Mouse (Mus musculus): ENCODE data around the gene Tmem114. TPM values are rescaled to one million over a fixed set of nuclear protein-coding genes. Genes with fewer than 3 reads are reported as not detected.

Gene Tmem114
- polyA plus RNA-seq, 1 experiment from 2014 or later = not detected

DNA sequence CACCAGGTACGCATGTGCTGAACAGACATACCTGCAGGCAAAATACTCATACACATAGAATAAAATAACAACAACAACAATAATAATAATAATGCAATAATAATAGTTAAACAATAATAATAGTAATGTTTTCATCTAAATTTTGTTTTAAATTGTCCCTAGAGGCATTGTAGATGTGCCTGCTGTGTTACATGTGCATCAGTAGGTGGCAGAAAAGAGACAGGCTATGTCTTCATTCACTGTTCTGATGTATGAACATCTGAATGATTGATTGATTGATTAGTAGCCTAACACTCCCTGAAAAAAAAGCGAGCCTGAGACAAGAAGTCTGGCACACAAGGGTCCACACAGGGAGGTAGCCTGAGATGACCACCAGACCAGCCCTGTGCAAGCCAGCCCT, 22.3 kb downstream of the Tmem114 start:
- WGBS (ENCODE audit: insufficient replicate concordance) = 65% methylated on average over 2 of the region's 2 CpGs
- ATAC-seq = no peak
- H3K27ac ChIP-seq = no peak overlapping the region
- H3K4me3 ChIP-seq = no peak overlapping the region
- H3K4me1 ChIP-seq = no peaks in the 10 kb centered on the region
- no peaks in the 10 kb centered on the region for H3K36me3 ChIP-seq
- H3K27me3 ChIP-seq (replicated peaks) = no peaks in the 10 kb centered on the region
- no peak overlapping the region for H3K4me2 ChIP-seq
- no peak overlapping the region for H3K9ac ChIP-seq
- H3K9me3 ChIP-seq (replicated peaks) = no peaks in the 10 kb centered on the region

DNA sequence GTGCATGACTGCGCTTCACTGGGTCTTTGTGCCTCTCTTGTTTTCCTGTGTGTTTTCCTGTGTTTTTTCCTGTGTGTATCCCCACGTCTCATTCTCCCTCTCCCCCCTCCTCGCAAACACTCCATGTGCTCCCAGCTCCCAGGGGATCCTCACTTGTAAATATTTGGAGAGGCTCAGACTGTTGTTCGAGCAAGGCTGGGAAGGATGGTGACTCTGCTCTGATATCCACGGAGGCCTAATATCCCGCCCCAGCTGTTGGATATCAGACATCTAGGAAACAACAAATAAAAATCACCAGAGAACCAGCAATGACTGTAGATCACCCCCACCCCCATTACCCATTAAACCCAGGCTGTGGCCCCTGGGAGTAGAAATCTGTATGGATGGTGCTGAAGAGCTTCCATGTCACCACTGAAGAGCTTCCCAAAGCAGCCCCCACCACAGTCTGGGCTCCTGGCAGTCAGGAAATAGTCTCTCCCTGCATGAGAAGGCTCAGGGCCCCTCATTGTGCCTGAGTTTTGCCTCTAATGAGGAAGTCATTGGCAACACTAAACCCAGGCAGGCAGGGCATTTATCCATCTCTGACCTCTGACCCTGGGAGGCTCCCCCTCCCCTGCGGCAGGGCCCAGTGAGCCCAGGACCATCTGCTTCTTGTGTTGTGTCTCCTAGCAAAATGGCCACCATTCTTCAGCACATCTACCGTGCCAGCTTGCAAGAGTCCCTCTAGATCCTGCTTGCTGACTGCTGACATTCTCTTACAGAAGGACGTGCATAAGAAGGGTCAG, 23.6 kb downstream of the Tmem114 start:
- WGBS (ENCODE audit: insufficient replicate concordance) = 49% methylated on average over 9 of the region's 9 CpGs
- Histone ChIP-seq H3K4me1 (no peaks in the 10 kb centered on the region), H3K27me3 (replicated peaks) (no peaks in the 10 kb centered on the region), H3K36me3 (no peaks in the 10 kb centered on the region), H3K4me3 (no peak overlapping the region), H3K9me3 (replicated peaks) (no peaks in the 10 kb centered on the region), H3K4me2 (no peak overlapping the region), H3K9ac (no peak overlapping the region), H3K27ac (no peak overlapping the region)
- ATAC-seq = no peak

- H3K4me2 ChIP-seq = no peak overlapping the region
- WGBS (ENCODE audit: insufficient replicate concordance) = 73% methylated on average over 6 of the region's 6 CpGs
- H3K9ac ChIP-seq = no peak overlapping the region
- H3K9me3 ChIP-seq (replicated peaks) = no peaks in the 10 kb centered on the region
- ATAC-seq = no peak
- no peaks in the 10 kb centered on the region for H3K36me3 ChIP-seq
- no peaks in the 10 kb centered on the region for H3K27me3 ChIP-seq (replicated peaks)
- no peak overlapping the region for H3K4me3 ChIP-seq
- no peak overlapping the region for H3K27ac ChIP-seq
- H3K4me1 ChIP-seq = no peaks in the 10 kb centered on the region
These were observed 25.1 kb downstream of the Tmem114 start for GRCm38 (mm10) chr16:8399868-8400267.

- Histone ChIP-seq H3K9ac (no peak overlapping the region), H3K9me3 (replicated peaks) (no peaks in the 10 kb centered on the region), H3K4me1 (no peaks in the 10 kb centered on the region), H3K36me3 (no peaks in the 10 kb centered on the region), H3K4me3 (no peak overlapping the region), H3K27me3 (replicated peaks) (no peaks in the 10 kb centered on the region), H3K4me2 (no peak overlapping the region), H3K27ac (no peak overlapping the region)
- no peak for ATAC-seq
These were observed 30.0 kb downstream of the Tmem114 start for GRCm38 (mm10) chr16:8394946-8395345.

DNA sequence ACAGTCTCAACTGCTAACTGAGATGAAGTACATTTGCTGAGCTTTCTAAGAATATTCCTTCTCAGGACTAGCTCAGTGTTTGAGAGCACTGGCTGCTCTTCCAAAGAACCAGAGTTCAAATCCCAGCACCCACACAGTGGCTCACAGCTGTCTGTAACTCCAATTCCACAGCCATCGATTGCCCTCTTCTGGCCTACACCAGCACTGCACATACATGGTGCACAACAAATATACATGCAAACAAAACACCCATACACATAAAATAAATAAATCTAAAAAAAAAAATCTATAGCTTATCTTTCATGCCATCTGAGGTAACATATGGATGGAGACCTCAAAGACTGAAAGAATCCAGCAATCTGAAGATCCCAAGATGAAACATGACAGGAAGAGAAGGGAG, 36.4 kb downstream of the Tmem114 start:
- Histone ChIP-seq H3K36me3 (no peaks in the 10 kb centered on the region), H3K4me3 (no peak overlapping the region), H3K27ac (no peak overlapping the region), H3K27me3 (replicated peaks) (0 out of 2 replicates have a peak, but pooled peaks cover 7% of the 10 kb centered on the region), H3K4me2 (no peak overlapping the region), H3K9ac (no peak overlapping the region), H3K4me1 (no peaks in the 10 kb centered on the region), H3K9me3 (replicated peaks) (no peaks in the 10 kb centered on the region)
- ATAC-seq = no peak
- WGBS (ENCODE audit: insufficient replicate concordance) = 71% methylated on average over 1 of the region's 1 CpGs

GRCm38 (mm10) chr16:8386386-8386785, 38.5 kb downstream of the Tmem114 start:
- 56% methylated on average over 6 of the region's 6 CpGs for WGBS (ENCODE audit: insufficient replicate concordance)
- Histone ChIP-seq H3K4me3 (no peak overlapping the region), H3K4me2 (no peak overlapping the region), H3K27me3 (replicated peaks) (0 out of 2 replicates have a peak, but pooled peaks cover 7% of the 10 kb centered on the region), H3K27ac (no peak overlapping the region), H3K9me3 (replicated peaks) (no peaks in the 10 kb centered on the region), H3K36me3 (no peaks in the 10 kb centered on the region), H3K9ac (no peak overlapping the region), H3K4me1 (no peaks in the 10 kb centered on the region)
- no peak for ATAC-seq

DNA sequence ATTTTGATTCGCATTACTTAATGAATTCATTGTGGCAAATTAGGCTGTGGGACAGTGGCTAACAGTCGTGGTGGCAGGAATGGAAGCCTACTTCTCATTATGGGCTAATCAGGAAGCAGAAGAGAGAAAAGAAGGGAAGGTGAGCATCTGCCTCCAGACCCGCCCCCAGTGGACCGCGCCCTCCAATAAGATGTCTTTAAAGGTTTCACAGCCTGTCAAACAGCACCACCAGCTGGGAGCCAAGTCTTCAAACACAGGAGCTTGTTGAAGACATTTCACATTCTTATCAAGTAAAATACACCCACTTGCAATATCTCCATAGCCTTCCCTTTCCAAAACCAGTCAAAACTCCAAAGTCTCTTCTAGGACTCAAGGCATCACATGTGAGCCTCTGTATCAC, 39.3 kb downstream of the Tmem114 start:
- Histone ChIP-seq H3K4me2 (no peak overlapping the region), H3K9me3 (replicated peaks) (no peaks in the 10 kb centered on the region), H3K27me3 (replicated peaks) (0 out of 2 replicates have a peak, but pooled peaks cover 7% of the 10 kb centered on the region), H3K36me3 (no peaks in the 10 kb centered on the region), H3K4me3 (no peak overlapping the region), H3K4me1 (no peaks in the 10 kb centered on the region), H3K9ac (no peak overlapping the region), H3K27ac (no peak overlapping the region)
- no peak for ATAC-seq
- WGBS (ENCODE audit: insufficient replicate concordance) = 45% methylated on average over 5 of the region's 5 CpGs

GRCm38 (mm10) chr16:8384772-8385171, 40.2 kb downstream of the Tmem114 start:
- Histone ChIP-seq H3K9me3 (replicated peaks) (no peaks in the 10 kb centered on the region), H3K4me2 (no peak overlapping the region), H3K4me1 (no peaks in the 10 kb centered on the region), H3K27me3 (replicated peaks) (0 out of 2 replicates have a peak, but pooled peaks cover 7% of the 10 kb centered on the region), H3K27ac (no peak overlapping the region), H3K4me3 (no peak overlapping the region), H3K9ac (no peak overlapping the region), H3K36me3 (no peaks in the 10 kb centered on the region)
- 65% methylated on average over 10 of the region's 10 CpGs for WGBS (ENCODE audit: insufficient replicate concordance)
- ATAC-seq = no peak

GRCm38 (mm10) chr16:8383396-8383795, 41.5 kb downstream of the Tmem114 start:
- WGBS (ENCODE audit: insufficient replicate concordance) = 56% methylated on average over 9 of the region's 9 CpGs
- ATAC-seq = no peak

DNA sequence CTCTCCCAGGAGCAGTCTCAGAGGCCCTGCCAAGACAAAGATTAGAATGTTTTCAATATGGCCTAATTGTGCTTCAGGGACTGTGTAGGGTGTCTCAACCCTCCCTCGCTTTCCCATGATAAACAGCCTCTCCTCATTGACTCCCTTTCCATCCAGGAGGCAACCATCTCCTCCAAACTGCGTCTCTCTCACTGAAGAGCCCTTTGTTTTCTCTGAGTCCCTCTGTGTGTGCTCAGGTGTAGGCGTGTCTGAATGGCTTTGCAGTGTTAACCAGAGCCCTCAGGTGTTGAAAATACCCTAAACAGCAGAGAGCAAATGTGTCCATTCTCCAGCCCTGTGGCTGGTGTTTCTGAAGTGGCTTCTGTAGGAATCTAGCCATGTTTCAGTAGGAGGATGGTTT, 61.9 kb downstream of the Tmem114 start:
- no peak for ATAC-seq
- H3K9me3 ChIP-seq (replicated peaks) = no peaks in the 10 kb centered on the region

More at GRCm38 (mm10) chr16:8383396-8383795, 41.5 kb downstream of the Tmem114 start:
- Histone ChIP-seq H3K36me3 (no peaks in the 10 kb centered on the region), H3K27me3 (replicated peaks) (0 out of 2 replicates have a peak, but pooled peaks cover 7% of the 10 kb centered on the region), H3K27ac (no peak overlapping the region), H3K9me3 (replicated peaks) (no peaks in the 10 kb centered on the region), H3K9ac (no peak overlapping the region), H3K4me3 (no peak overlapping the region), H3K4me1 (no peaks in the 10 kb centered on the region), H3K4me2 (no peak overlapping the region)

More for the DNA sequence above, 61.9 kb downstream of the Tmem114 start:
- 51% methylated on average over 3 of the region's 3 CpGs for WGBS (ENCODE audit: insufficient replicate concordance)
- Histone ChIP-seq H3K4me2 (no peak overlapping the region), H3K36me3 (no peaks in the 10 kb centered on the region), H3K4me3 (no peak overlapping the region), H3K9ac (no peak overlapping the region), H3K27me3 (replicated peaks) (no peaks in the 10 kb centered on the region), H3K27ac (no peak overlapping the region), H3K4me1 (no peaks in the 10 kb centered on the region)
